Mouse (Mus musculus) gastrocnemius, adult 2 months (tissue): ENCODE results near the gene Rpl11. TPM values are rescaled to one million over a fixed set of nuclear protein-coding genes. Genes with fewer than 3 reads are reported as not detected.

Source experiments
- DNase-seq: peaks from one replicate; pipeline ENCODE4 v3.0.0; 2022
- H3K27ac ChIP-seq: fragments of 200-600 bp; 2 replicates; pipeline ENCODE4 v1.8.1; 2022; ENCODE audit warnings: mild to moderate bottlenecking
- H3K4me3 ChIP-seq: fragments of 200-600 bp; 2 replicates; pipeline ENCODE4 v1.8.1; 2022; ENCODE audit warnings: mild to moderate bottlenecking, moderate library complexity
- CTCF ChIP-seq: fragments of 200-600 bp; IDR thresholded peaks from 2 replicates; pipeline ENCODE4 v1.8.1; 2022; ENCODE audit warnings: antibody characterized with exemption, mild to moderate bottlenecking, moderate library complexity
- intact Hi-C: fragments of 180-260 bp; cut with DNase I; formaldehyde crosslinking; loops from one replicate; pipeline ENCODE4 v1.15.1; 2025
- total RNA-seq, 2 experiments: library from RNA; stranded (reverse); gene quantifications; 2 replicates each; pipeline ENCODE4 v1.2.3; 2021

The Rpl11 gene
- total RNA-seq, 2 experiments from 2014 or later = 215 to 256 TPM

GRCm38 (mm10) chr4:136057916-136058315 lies 4.7 kb upstream of the Rpl11 start:
- H3K27ac ChIP-seq = no peak overlapping the region
- DNase-seq = no peak
- intact Hi-C loops = loop anchor here (5.0 kb wide), 1 partner anchor 51 kb away; no protein-coding TSS in a partner anchor
- H3K4me3 ChIP-seq = no peak overlapping the region
- TF ChIP-seq CTCF = no peak

- intact Hi-C loops = loop anchor here (5.0 kb wide), 1 partner anchor 49 kb away; no protein-coding TSS in a partner anchor
- H3K27ac ChIP-seq = no peak overlapping the region
- no peak for TF ChIP-seq CTCF
These were observed 2.8 kb upstream of the Rpl11 start for GRCm38 (mm10) chr4:136056030-136056429.

GRCm38 (mm10) chr4:136053843-136054242 lies 615 bp upstream of the Rpl11 start:
- intact Hi-C loops = loop anchor here (2.0 kb wide), 1 partner anchor 67 kb away; the partner anchor contains the start of gene Pithd1
- TF ChIP-seq CTCF = peak; percentile 34
- Histone ChIP-seq H3K4me3 (no peak overlapping the region), H3K27ac (peak overlapping the region; percentile 91; the same call in 1 of the 2 replicates)
- no peak for DNase-seq

More at GRCm38 (mm10) chr4:136056030-136056429, 2.8 kb upstream of the Rpl11 start:
- H3K4me3 ChIP-seq = no peak overlapping the region
- DNase-seq = no peak

GRCm38 (mm10) chr4:136052534-136053246 lies 538 bp downstream of the Rpl11 start:
- peak overlapping the region; percentile 93 for H3K4me3 ChIP-seq
- intact Hi-C loops = loop anchor here (2.0 kb wide), 1 partner anchor 66 kb away; the partner anchor contains the start of gene Pithd1
- DNase-seq = no peak
- no peak for TF ChIP-seq CTCF
- H3K27ac ChIP-seq = peak overlapping the region; percentile 91

- Histone ChIP-seq H3K4me3 (peak overlapping the region; percentile 93), H3K27ac (peak overlapping the region; percentile 91)
- intact Hi-C loops = loop anchor here (2.0 kb wide), 1 partner anchor 65 kb away; the partner anchor contains the start of gene Pithd1
- DNase-seq = no peak
- no peak for TF ChIP-seq CTCF
These were observed 1.2 kb downstream of the Rpl11 start for GRCm38 (mm10) chr4:136052060-136052459.

- DNase-seq = no peak
- TF ChIP-seq CTCF = no peak
- Histone ChIP-seq H3K4me3 (no peak overlapping the region), H3K27ac (no peak overlapping the region)
- intact Hi-C loops = no loop called here
These were observed 3.0 kb downstream of the Rpl11 start for GRCm38 (mm10) chr4:136050226-136050625.

- no peak for TF ChIP-seq CTCF
- no peak for DNase-seq
- intact Hi-C loops = no loop called here
These were observed 4.8 kb downstream of the Rpl11 start for GRCm38 (mm10) chr4:136048291-136049032.

GRCm38 (mm10) chr4:136047626-136048025 lies 5.6 kb downstream of the Rpl11 start:
- intact Hi-C loops = no loop called here
- Histone ChIP-seq H3K27ac (no peak overlapping the region), H3K4me3 (no peak overlapping the region)
- no peak for DNase-seq
- no peak for TF ChIP-seq CTCF

More at GRCm38 (mm10) chr4:136048291-136049032, 4.8 kb downstream of the Rpl11 start:
- Histone ChIP-seq H3K27ac (no peak overlapping the region), H3K4me3 (no peak overlapping the region)

GRCm38 (mm10) chr4:136046888-136047287 lies 6.3 kb downstream of the Rpl11 start:
- intact Hi-C loops = no loop called here
- TF ChIP-seq CTCF = no peak
- no peak overlapping the region for H3K4me3 ChIP-seq
- DNase-seq = no peak
- H3K27ac ChIP-seq = no peak overlapping the region

GRCm38 (mm10) chr4:136045091-136045490 lies 8.1 kb downstream of the Rpl11 start:
- intact Hi-C loops = no loop called here
- Histone ChIP-seq H3K27ac (no peak overlapping the region), H3K4me3 (no peak overlapping the region)
- TF ChIP-seq CTCF = no peak
- DNase-seq = no peak

GRCm38 (mm10) chr4:136043784-136044400 lies 9.3 kb downstream of the Rpl11 start:
- intact Hi-C loops = no loop called here
- DNase-seq = no peak
- Histone ChIP-seq H3K4me3 (no peak overlapping the region), H3K27ac (no peak overlapping the region)
- no peak for TF ChIP-seq CTCF

GRCm38 (mm10) chr4:136035078-136035477 lies 18.1 kb downstream of the Rpl11 start:
- no peak overlapping the region for H3K4me3 ChIP-seq
- no peak for DNase-seq
- no peak for TF ChIP-seq CTCF
- intact Hi-C loops = no loop called here
- H3K27ac ChIP-seq = no peak overlapping the region

- Histone ChIP-seq H3K27ac (no peak overlapping the region), H3K4me3 (no peak overlapping the region)
- TF ChIP-seq CTCF = no peak
- intact Hi-C loops = no loop called here
- DNase-seq = no peak
These were observed 20.0 kb downstream of the Rpl11 start for GRCm38 (mm10) chr4:136033231-136033630.
